Mouse (Mus musculus): ENCODE data around the gene Sdhb. TPM values are rescaled to one million over a fixed set of nuclear protein-coding genes. Genes with fewer than 3 reads are reported as not detected.
A peak's percentile ranks its signal among the peaks of the same experiment; 100 is the strongest.

The Sdhb gene
- total RNA-seq, 2 experiments from 2014 or later, result 20.5 to 46.7 TPM

GRCm38 (mm10) chr4:140947487-140948440 lies 13.2 kb upstream of the Sdhb start:
- ATAC-seq (replicated peaks; ENCODE audit: low FRiP score, poor library complexity, severe bottlenecking), result no peak

- no peak for ATAC-seq (replicated peaks; ENCODE audit: low FRiP score, poor library complexity, severe bottlenecking)
These were observed 12.5 kb upstream of the Sdhb start for GRCm38 (mm10) chr4:140948481-140948880.

- ATAC-seq (replicated peaks; ENCODE audit: low FRiP score, poor library complexity, severe bottlenecking), result no peak
These were observed 12.0 kb upstream of the Sdhb start for GRCm38 (mm10) chr4:140949052-140949451.

GRCm38 (mm10) chr4:140949616-140950015 lies 11.4 kb upstream of the Sdhb start:
- ATAC-seq (replicated peaks; ENCODE audit: low FRiP score, poor library complexity, severe bottlenecking), result no peak

GRCm38 (mm10) chr4:140950574-140950973 lies 10.4 kb upstream of the Sdhb start:
- ATAC-seq (replicated peaks; ENCODE audit: low FRiP score, poor library complexity, severe bottlenecking), result no peak

GRCm38 (mm10) chr4:140951861-140952641 lies 9.0 kb upstream of the Sdhb start:
- ATAC-seq (replicated peaks; ENCODE audit: low FRiP score, poor library complexity, severe bottlenecking), result no peak

GRCm38 (mm10) chr4:140957131-140957702 lies 3.8 kb upstream of the Sdhb start:
- ATAC-seq (replicated peaks; ENCODE audit: low FRiP score, poor library complexity, severe bottlenecking), result no peak

- peak; percentile 57 for ATAC-seq (replicated peaks; ENCODE audit: low FRiP score, poor library complexity, severe bottlenecking)
These were observed 3.3 kb upstream of the Sdhb start for GRCm38 (mm10) chr4:140957725-140958124.

GRCm38 (mm10) chr4:140958319-140958718 lies 2.7 kb upstream of the Sdhb start:
- no peak for ATAC-seq (replicated peaks; ENCODE audit: low FRiP score, poor library complexity, severe bottlenecking)

GRCm38 (mm10) chr4:140959128-140959679 lies 1.8 kb upstream of the Sdhb start:
- no peak for ATAC-seq (replicated peaks; ENCODE audit: low FRiP score, poor library complexity, severe bottlenecking)

GRCm38 (mm10) chr4:140959715-140960479 lies 1.1 kb upstream of the Sdhb start:
- no peak for ATAC-seq (replicated peaks; ENCODE audit: low FRiP score, poor library complexity, severe bottlenecking)

GRCm38 (mm10) chr4:140961467-140962206 lies 634 bp downstream of the Sdhb start:
- ATAC-seq (replicated peaks; ENCODE audit: low FRiP score, poor library complexity, severe bottlenecking), result peak; percentile 27

- no peak for ATAC-seq (replicated peaks; ENCODE audit: low FRiP score, poor library complexity, severe bottlenecking)
These were observed 1.4 kb downstream of the Sdhb start for GRCm38 (mm10) chr4:140962207-140962909.

- ATAC-seq (replicated peaks; ENCODE audit: low FRiP score, poor library complexity, severe bottlenecking), result no peak
These were observed 1.9 kb downstream of the Sdhb start for GRCm38 (mm10) chr4:140962950-140963349.

GRCm38 (mm10) chr4:140963941-140964597 lies 3.1 kb downstream of the Sdhb start:
- no peak for ATAC-seq (replicated peaks; ENCODE audit: low FRiP score, poor library complexity, severe bottlenecking)

GRCm38 (mm10) chr4:140964620-140965019 lies 3.6 kb downstream of the Sdhb start:
- 0 out of 2 replicates have a peak, but pooled peaks have one; percentile 39 for ATAC-seq (replicated peaks; ENCODE audit: low FRiP score, poor library complexity, severe bottlenecking)

- ATAC-seq (replicated peaks; ENCODE audit: low FRiP score, poor library complexity, severe bottlenecking), result no peak
These were observed 6.6 kb downstream of the Sdhb start for GRCm38 (mm10) chr4:140967386-140968159.

Data from erythroblast, adult 5-6 weeks (primary cell).